Comparison of ENCODE assay signal across 11 mouse cellular contexts in the genomic region with DNA sequence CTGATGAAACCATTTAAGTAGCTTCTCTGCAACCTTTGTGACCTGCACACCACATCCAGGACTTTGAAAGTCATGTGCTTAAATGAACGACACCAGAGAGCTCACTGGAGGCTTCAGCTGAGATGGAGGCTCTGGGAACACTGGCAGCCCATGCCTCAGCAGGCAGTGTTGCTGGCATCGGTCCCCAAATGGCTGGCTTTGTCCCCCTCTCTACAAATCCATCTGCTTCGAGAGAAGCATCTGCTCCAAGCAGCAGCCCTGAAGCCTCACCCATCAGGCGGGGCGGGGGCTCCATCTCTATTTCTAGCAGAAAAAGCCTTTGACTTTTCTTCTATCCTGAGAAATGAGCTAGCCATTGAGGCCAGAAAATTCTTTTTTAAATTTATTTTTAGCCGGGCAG.
DNase-seq lines count a peak whose midpoint lies in the region; ATAC-seq lines count a peak whose summit lies in the region.
"Had no signal": no experiment of that assay in that cellular context is flagged by ENCODE, and none has a peak within 500 bp of the region (broad histone marks: within the 10 kb centered on the region; RNA-seq: fewer than 3 reads in every experiment).

No protein-coding gene starts in this region.

- ATAC-seq in forebrain, embryonic 11.5 days (replicated peaks; ENCODE audit: low FRiP score) = no peak
- ATAC-seq in forebrain, embryonic 16.5 days = peak; percentile 83

- H3K4me3 ChIP-seq in forebrain, embryonic 10.5 days = no peak overlapping the region; the same call in 1 of the 2 replicates
- no peak overlapping the region for H3K4me3 ChIP-seq in forebrain, embryonic 11.5 days (ENCODE audit: low read depth, low read length)
- H3K4me3 ChIP-seq in forebrain, embryonic 16.5 days (replicated peaks; ENCODE audit: low read length) = no peak overlapping the region
- H3K4me3 ChIP-seq: lung, embryonic 15.5 days had no signal

- H3K27me3 ChIP-seq in forebrain, embryonic 10.5 days (ENCODE audit: poor library complexity, severe bottlenecking) = no peaks in the 10 kb centered on the region
- no peaks in the 10 kb centered on the region for H3K27me3 ChIP-seq in forebrain, embryonic 11.5 days (ENCODE audit: control insufficient read depth, insufficient read depth, low read length)
- H3K27me3 ChIP-seq in forebrain, embryonic 16.5 days (replicated peaks; ENCODE audit: control insufficient read depth, insufficient read depth, low read length) = no peaks in the 10 kb centered on the region
- H3K27me3 ChIP-seq: lung, embryonic 15.5 days had no signal

- H3K4me1 ChIP-seq in forebrain, embryonic 10.5 days = peaks cover 77% of the 10 kb centered on the region
- H3K4me1 ChIP-seq in forebrain, embryonic 11.5 days (replicated peaks; ENCODE audit: control insufficient read depth, insufficient read depth, low read length) = peaks cover 11% of the 10 kb centered on the region
- peaks cover 34% of the 10 kb centered on the region for H3K4me1 ChIP-seq in forebrain, embryonic 16.5 days (replicated peaks; ENCODE audit: control insufficient read depth, insufficient read depth, low read length)

- H3K36me3 ChIP-seq in forebrain, embryonic 10.5 days (replicated peaks) = peaks cover 4% of the 10 kb centered on the region; the same call in 1 of the 2 replicates
- H3K36me3 ChIP-seq in forebrain, embryonic 11.5 days (ENCODE audit: control insufficient read depth, insufficient read depth, low read length) = no peaks in the 10 kb centered on the region
- no peaks in the 10 kb centered on the region for H3K36me3 ChIP-seq in forebrain, embryonic 16.5 days (ENCODE audit: control insufficient read depth, insufficient read depth)
- H3K36me3 ChIP-seq: lung, embryonic 15.5 days had no signal

- H3K27ac ChIP-seq in forebrain, embryonic 10.5 days = peak overlapping the region; percentile 74; the same call in 1 of the 2 replicates
- no peak overlapping the region for H3K27ac ChIP-seq in forebrain, embryonic 11.5 days (ENCODE audit: low read depth, low read length)
- peak overlapping the region; percentile 76 for H3K27ac ChIP-seq in forebrain, embryonic 16.5 days (ENCODE audit: low read length)

- H3K4me2 ChIP-seq in forebrain, embryonic 11.5 days (ENCODE audit: low read depth, low read length, severe bottlenecking) = no peak overlapping the region
- no peak overlapping the region for H3K4me2 ChIP-seq in forebrain, embryonic 16.5 days (ENCODE audit: low read length)

- no peak overlapping the region for H3K9ac ChIP-seq in forebrain, embryonic 11.5 days (ENCODE audit: low read length)
- no peak overlapping the region for H3K9ac ChIP-seq in forebrain, embryonic 16.5 days (replicated peaks; ENCODE audit: low read depth, low read length)
- H3K9ac ChIP-seq: lung, embryonic 15.5 days had no signal

- no peak for DNase-seq in forebrain, embryonic 10.5 days (ENCODE audit: extremely low spot score, low spot score)
- DNase-seq in forebrain, embryonic 11.5 days (ENCODE audit: low spot score) = no peak
- peak; percentile 71 for DNase-seq in 3T3-L1 (ENCODE audit: low read depth, low spot score)
- peak; percentile 52 to 72 for DNase-seq in layer of hippocampus, postnatal 25 days (ENCODE audit: extremely low spot score in 1 of 2, low spot score in 1 of 2)
- DNase-seq in adrenal gland, postnatal 25 days = no peak
- DNase-seq in thymus, postnatal 25 days = no peak
- DNase-seq in lung, postnatal 10 days = no peak
- DNase-seq: heart, adult 18-20 months; kidney, postnatal 25 days had no signal

- 90% methylated on average over 6 of the region's 6 CpGs for WGBS in forebrain, embryonic 10.5 days
- 87% methylated on average over 6 of the region's 6 CpGs for WGBS in forebrain, embryonic 11.5 days
- WGBS in forebrain, embryonic 16.5 days = 44% methylated on average over 6 of the region's 6 CpGs

- peaks cover 2% of the 10 kb centered on the region; the same call in 1 of the 2 replicates for H3K9me3 ChIP-seq in forebrain, embryonic 10.5 days
- no peaks in the 10 kb centered on the region for H3K9me3 ChIP-seq in forebrain, embryonic 11.5 days (ENCODE audit: control insufficient read depth, low read length)
- H3K9me3 ChIP-seq in forebrain, embryonic 16.5 days (ENCODE audit: control insufficient read depth, low read length) = no peaks in the 10 kb centered on the region
- H3K9me3 ChIP-seq: lung, embryonic 15.5 days had no signal

Comparison
In these comparisons a context has a peak if more than half of its experiments do, and no peak if none do; other contexts are left out.
1. DNase-seq: peak in 3T3-L1 (single experiment) and layer of hippocampus, postnatal 25 days (2 of 2); none in forebrain, embryonic 10.5 days (single experiment), forebrain, embryonic 11.5 days (single experiment), adrenal gland, postnatal 25 days (single experiment), thymus, postnatal 25 days (single experiment) and lung, postnatal 10 days (single experiment).